Mouse (Mus musculus): ENCODE data around the gene Exosc3. TPM values are rescaled to one million over a fixed set of nuclear protein-coding genes. Genes with fewer than 3 reads are reported as not detected.

The Exosc3 gene
- total and polyA plus RNA-seq, 3 experiments: 166 to 184 TPM; not detected in 1

DNA sequence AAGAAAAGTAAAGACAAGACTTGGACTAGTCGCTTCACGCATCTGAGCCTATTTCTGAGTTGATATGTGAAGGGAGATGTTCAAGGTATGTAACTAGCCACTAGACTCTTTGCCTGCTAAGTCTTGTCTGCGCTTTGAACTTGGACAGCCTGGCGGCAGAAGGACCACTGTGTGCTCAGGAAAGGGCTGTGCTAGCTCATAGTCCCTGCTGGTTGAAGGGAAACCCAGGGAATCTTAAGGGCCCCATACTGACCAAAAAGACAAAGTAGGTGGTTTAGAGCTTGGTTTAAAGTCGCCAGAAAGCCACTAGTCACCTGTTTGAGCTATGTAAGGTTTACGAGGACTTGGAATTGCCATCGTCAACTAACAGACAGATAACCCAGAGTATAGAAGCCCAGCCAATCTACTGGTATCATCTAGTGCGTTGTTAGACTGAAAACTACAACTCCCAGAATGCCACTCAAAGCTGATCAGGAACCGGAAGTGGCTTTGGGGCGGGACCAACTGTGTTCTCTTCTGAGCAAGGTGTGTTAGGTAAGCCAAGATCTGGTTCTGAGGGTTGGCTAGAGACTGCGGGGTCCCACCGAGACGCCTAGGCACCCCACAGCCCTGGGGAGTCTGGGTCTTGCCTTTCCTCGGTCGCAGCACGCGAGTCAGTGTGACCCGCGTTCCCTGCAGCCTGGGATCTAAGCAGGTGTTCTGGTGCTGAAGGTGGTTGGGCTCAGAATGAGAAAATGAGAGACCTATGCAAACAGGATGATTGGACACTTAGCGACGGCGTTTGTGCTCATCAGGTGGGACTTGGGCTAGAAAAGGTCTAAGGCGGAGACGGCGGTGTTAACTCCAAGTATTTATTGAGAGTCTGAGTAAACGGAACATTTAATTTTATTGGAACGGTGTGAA is 45.6 kb downstream of the Exosc3 start, which contains the start of gene Trmt10b:
Trmt10b (plus strand) TSS at position 466 of the 903 bp plus-strand sequence.
- peak; percentile 90 for DNase-seq (ENCODE audit: low read depth, low spot score)
- Histone ChIP-seq H3K36me3 (ENCODE audit: control insufficient read depth in 1 of 2, insufficient read depth in 2 of 2, low read length in 2 of 2) (no peaks in the 10 kb centered on the region; a peak in 1 of 4 replicates), H3K4me3 (ENCODE audit: control insufficient read depth in 1 of 2, insufficient read depth in 1 of 2, low read depth in 2 of 2, low read length in 2 of 2) (peak within 1 kb of the TSS; percentile 95), H3K27me3 (ENCODE audit: control insufficient read depth in 1 of 2, insufficient read depth in 2 of 2, low read length in 2 of 2) (no peaks in the 10 kb centered on the region), H3K27ac (ENCODE audit: control insufficient read depth, low read depth, low read length) (no peak within 1 kb of the TSS), H3K4me1 (ENCODE audit: control insufficient read depth in 1 of 2, insufficient read depth in 2 of 2, low read length in 2 of 2) (no peaks in the 10 kb centered on the region), H3K79me2 (ENCODE audit: control insufficient read depth, insufficient read depth, low read length, poor library complexity) (no peaks in the 10 kb centered on the region; the same call in 1 of the 2 replicates), H3K9me3 (replicated peaks; ENCODE audit: insufficient read depth, low read length) (no peaks in the 10 kb centered on the region), H3K9ac (ENCODE audit: control insufficient read depth, low read depth, low read length, poor library complexity, severe bottlenecking) (peak within 1 kb of the TSS; percentile 73)
- TF ChIP-seq POLR2AphosphoS5 (IDR thresholded peaks at IDR 0.05; ENCODE audit: borderline replicate concordance, low read depth, low read length) (no peak), SMC3 (IDR thresholded peaks at IDR 0.05; ENCODE audit: low read depth, low read length) (no peak), TCF12 (IDR thresholded peaks at IDR 0.05; ENCODE audit: low read depth, low read length) (no peak), MYB (IDR thresholded peaks at IDR 0.05; ENCODE audit: low read depth, low read length) (0 out of 2 replicates have a peak, but pooled peaks have one; percentile 32), EP300 (IDR thresholded peaks at IDR 0.05; ENCODE audit: low read depth in 1 of 2, low read length in 2 of 2) (no peak), CHD1 (IDR thresholded peaks at IDR 0.05; ENCODE audit: low read depth, low read length) (no peak), TBP (IDR thresholded peaks at IDR 0.05; ENCODE audit: low read depth, low read length) (peak; percentile 66; the same call in 1 of the 2 replicates), KAT2A (conservative IDR thresholded peaks at IDR 0.05; ENCODE audit: low read depth, low read length) (peak; percentile 87), CTCF (IDR thresholded peaks at IDR 0.05 in 2 of 3, conservative IDR thresholded peaks at IDR 0.05 in 1 of 3; ENCODE audit: control insufficient read depth in 1 of 3, insufficient read depth in 1 of 3, low read depth in 2 of 3, low read length in 3 of 3, poor library complexity in 1 of 3, severe bottlenecking in 1 of 3) (no peak), MAX (IDR thresholded peaks at IDR 0.05; ENCODE audit: low read length) (no peak), NELFE (IDR thresholded peaks at IDR 0.05; ENCODE audit: low read depth, low read length) (peak; percentile 50), SIN3A (IDR thresholded peaks at IDR 0.05; ENCODE audit: low read length) (peak; percentile 87), ELF1 (IDR thresholded peaks at IDR 0.05; ENCODE audit: low read depth, low read length) (peak; percentile 98), MAFK (IDR thresholded peaks at IDR 0.05; ENCODE audit: borderline replicate concordance, low read depth, low read length) (no peak), TAL1 (IDR thresholded peaks at IDR 0.05; ENCODE audit: low read length) (no peak), USF1 (IDR thresholded peaks at IDR 0.05; ENCODE audit: low read depth, low read length) (no peak), MYC (IDR thresholded peaks at IDR 0.05; ENCODE audit: low read depth, low read length) (peak; percentile 30; the same call in 1 of the 2 replicates), NRF1 (IDR thresholded peaks at IDR 0.05; ENCODE audit: insufficient read depth, low read depth, low read length, poor library complexity, severe bottlenecking) (no peak), GABPA (IDR thresholded peaks at IDR 0.05; ENCODE audit: low read depth, low read length) (no peak), CHD2 (IDR thresholded peaks at IDR 0.05; ENCODE audit: low read length) (no peak), ZNF384 (IDR thresholded peaks at IDR 0.05; ENCODE audit: low read depth, low read length) (no peak), MXI1 (IDR thresholded peaks at IDR 0.05; ENCODE audit: low read depth, low read length) (0 out of 2 replicates have a peak, but pooled peaks have one; percentile 32), E2F4 (IDR thresholded peaks at IDR 0.05; ENCODE audit: borderline replicate concordance, low read depth, low read length) (no peak), JUND (IDR thresholded peaks at IDR 0.05; ENCODE audit: low read depth, low read length) (no peak), GATA1 (IDR thresholded peaks at IDR 0.05; ENCODE audit: low read depth, low read length) (peak; percentile 58), MAZ (IDR thresholded peaks at IDR 0.05; ENCODE audit: low read depth, low read length) (no peak), UBTF (IDR thresholded peaks at IDR 0.05; ENCODE audit: borderline replicate concordance, insufficient read depth, low read depth, low read length) (no peak), RAD21 (IDR thresholded peaks at IDR 0.05; ENCODE audit: low read depth, low read length) (no peak), BHLHE40 (IDR thresholded peaks at IDR 0.05; ENCODE audit: borderline replicate concordance, low read depth, low read length) (no peak), ZMIZ1 (IDR thresholded peaks at IDR 0.05; ENCODE audit: low read depth, low read length) (no peak), ZC3H11A (IDR thresholded peaks at IDR 0.05; ENCODE audit: low read depth, low read length) (no peak), MEF2A (IDR thresholded peaks at IDR 0.05; ENCODE audit: extremely low read depth, insufficient replicate concordance, low read depth, low read length, poor library complexity, severe bottlenecking) (no peak), RCOR1 (IDR thresholded peaks at IDR 0.05; ENCODE audit: low read depth, low read length) (0 out of 2 replicates have a peak, but pooled peaks have one; percentile 13), ZKSCAN1 (IDR thresholded peaks at IDR 0.05; ENCODE audit: low read depth, low read length) (no peak), POLR2AphosphoS2 (IDR thresholded peaks at IDR 0.05; ENCODE audit: low read length) (no peak), ETS1 (IDR thresholded peaks at IDR 0.05; ENCODE audit: low read depth, low read length) (no peak)

Measured in MEL (cell line).